Mouse (Mus musculus) CD4-positive, CD25-positive, alpha-beta regulatory T cell, adult 4 months (primary cell): ENCODE measurements at regions not wholly inside any gene's neighbourhood (a gene's known extent, or its start where the extent isn't known, plus 50 kb on each side); places are given as distances from the start of the nearest gene placed in this dataset.

ENCODE experiments used
- ATAC-seq: one replicate; pipeline ENCODE4 v1.8.0; 2017

GRCm38 (mm10) chr4:55727178-55727577, 194.9 kb upstream of the Klf4 start:
- ATAC-seq, result no peak

- ATAC-seq, result no peak
Measured at GRCm38 (mm10) chr4:55726081-55726480, 193.8 kb upstream of the Klf4 start.

GRCm38 (mm10) chr4:55724286-55724685, 192.0 kb upstream of the Klf4 start:
- ATAC-seq, result no peak

GRCm38 (mm10) chr4:55723124-55723523, 190.9 kb upstream of the Klf4 start:
- no peak for ATAC-seq

GRCm38 (mm10) chr4:55722388-55722787, 190.1 kb upstream of the Klf4 start:
- no peak for ATAC-seq

- no peak for ATAC-seq
Measured at GRCm38 (mm10) chr4:55721834-55722233, 189.6 kb upstream of the Klf4 start.

- no peak for ATAC-seq
Measured at GRCm38 (mm10) chr4:55718438-55718837, 186.2 kb upstream of the Klf4 start.

- no peak for ATAC-seq
Measured at GRCm38 (mm10) chr4:55716161-55716651, 183.9 kb upstream of the Klf4 start.

- no peak for ATAC-seq
Measured at GRCm38 (mm10) chr4:55711500-55712341, 179.5 kb upstream of the Klf4 start.

- ATAC-seq, result no peak
Measured at GRCm38 (mm10) chr4:55710476-55710875, 178.2 kb upstream of the Klf4 start.

- ATAC-seq, result no peak
Measured at GRCm38 (mm10) chr4:55708808-55709207, 176.5 kb upstream of the Klf4 start.

- no peak for ATAC-seq
Measured at GRCm38 (mm10) chr4:55707916-55708315, 175.7 kb upstream of the Klf4 start.

- no peak for ATAC-seq
Measured at GRCm38 (mm10) chr4:55704921-55705320, 172.7 kb upstream of the Klf4 start.

- no peak for ATAC-seq
Measured at GRCm38 (mm10) chr4:55703346-55703916, 171.2 kb upstream of the Klf4 start.

- no peak for ATAC-seq
Measured at GRCm38 (mm10) chr4:55701334-55701733, 169.1 kb upstream of the Klf4 start.

GRCm38 (mm10) chr4:55699917-55700316, 167.7 kb upstream of the Klf4 start:
- no peak for ATAC-seq

GRCm38 (mm10) chr4:55699161-55699560, 166.9 kb upstream of the Klf4 start:
- no peak for ATAC-seq

- ATAC-seq, result no peak
Measured at GRCm38 (mm10) chr4:55697108-55697507, 164.8 kb upstream of the Klf4 start.

- no peak for ATAC-seq
Measured at GRCm38 (mm10) chr4:55696428-55696827, 164.2 kb upstream of the Klf4 start.

GRCm38 (mm10) chr4:55695246-55695645, 163.0 kb upstream of the Klf4 start:
- no peak for ATAC-seq

GRCm38 (mm10) chr4:55689479-55689878, 157.2 kb upstream of the Klf4 start:
- no peak for ATAC-seq

GRCm38 (mm10) chr4:55686771-55687170, 154.5 kb upstream of the Klf4 start:
- ATAC-seq, result no peak

- no peak for ATAC-seq
Measured at GRCm38 (mm10) chr4:55672288-55672687, 140.0 kb upstream of the Klf4 start.

- no peak for ATAC-seq
Measured at GRCm38 (mm10) chr4:55670258-55670657, 138.0 kb upstream of the Klf4 start.
